Mouse (Mus musculus) testis, adult 2 months (tissue): ENCODE results near the gene Msh2. TPM values are rescaled to one million over a fixed set of nuclear protein-coding genes. Genes with fewer than 3 reads are reported as not detected.
A peak's percentile ranks its signal among the peaks of the same experiment; 100 is the strongest.

Experiments used
- H3K27ac ChIP-seq: fragments of 200-500 bp; 2 replicates; pipeline ENCODE4 v1.5.1; 2012; ENCODE audit warnings: low read depth, low read length; ENCODE audit not compliant: control insufficient read depth, insufficient read depth
- H3K27me3 ChIP-seq: fragments of 200-500 bp; 2 replicates; pipeline ENCODE4 v1.6.1; 2012; ENCODE audit warnings: mild to moderate bottlenecking, low read length, moderate library complexity; ENCODE audit not compliant: control insufficient read depth, insufficient read depth
- H3K36me3 ChIP-seq: fragments of 200-500 bp; 2 replicates; pipeline ENCODE4 v1.6.1; 2012; ENCODE audit warnings: mild to moderate bottlenecking, low read length; ENCODE audit not compliant: control insufficient read depth, insufficient read depth
- H3K4me1 ChIP-seq: fragments of 200-500 bp; 2 replicates; pipeline ENCODE4 v1.6.1; 2012; ENCODE audit warnings: low read length; ENCODE audit not compliant: control insufficient read depth, insufficient read depth
- H3K4me3 ChIP-seq: fragments of 200-500 bp; 2 replicates; pipeline ENCODE4 v1.5.1; 2012; ENCODE audit warnings: low read depth, mild to moderate bottlenecking, low read length, moderate library complexity, mixed read lengths; ENCODE audit not compliant: control insufficient read depth
- CTCF ChIP-seq: fragments of 200-500 bp; IDR thresholded peaks from 2 replicates; pipeline ENCODE4 v1.5.1; 2012; ENCODE audit warnings: low read depth, mild to moderate bottlenecking, inconsistent platforms, low read length, moderate library complexity; ENCODE audit not compliant: control insufficient read depth, insufficient read depth, insufficient replicate concordance
- POLR2A ChIP-seq: fragments of 200-500 bp; IDR thresholded peaks from 2 replicates; pipeline ENCODE4 v1.6.1; 2012; ENCODE audit warnings: low read depth, mild to moderate bottlenecking, inconsistent platforms, low read length, moderate library complexity; ENCODE audit not compliant: control insufficient read depth
- polyA plus RNA-seq: library from polyadenylated mRNA; depleted of rRNA; stranded (reverse); fragments of >200 nt; gene quantifications from 2 replicates; pipeline ENCODE4 v1.2.3, GENCODE M21; 2012

Msh2 gene
- polyA plus RNA-seq, 1 experiment, result 4.0 TPM

DNA sequence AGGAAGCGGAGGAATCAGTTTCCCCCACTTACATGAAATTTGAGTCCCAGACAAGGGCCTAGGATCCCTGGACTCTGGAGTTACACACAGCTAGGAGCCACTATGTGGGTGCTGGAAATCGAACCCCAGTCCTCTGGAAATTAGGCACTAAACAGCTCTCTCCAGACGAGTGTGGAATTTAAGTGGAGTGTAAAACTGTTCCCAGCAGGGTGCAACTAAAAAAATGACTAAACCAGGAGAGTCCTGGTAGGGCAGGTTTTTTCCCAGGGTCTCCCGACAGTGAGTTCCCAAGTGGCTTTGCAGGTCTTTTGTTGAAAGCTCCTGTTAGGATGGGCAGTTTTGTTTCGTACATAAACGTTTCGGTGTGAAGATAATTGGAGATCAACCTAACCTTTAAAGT, 52.6 kb downstream of the Msh2 start:
- Histone ChIP-seq H3K36me3 (no peaks in the 10 kb centered on the region), H3K27me3 (no peaks in the 10 kb centered on the region), H3K4me3 (no peak overlapping the region), H3K27ac (no peak overlapping the region), H3K4me1 (no peaks in the 10 kb centered on the region)
- TF ChIP-seq CTCF (no peak), POLR2A (no peak)

- Histone ChIP-seq H3K27me3 (no peaks in the 10 kb centered on the region), H3K27ac (no peak overlapping the region), H3K36me3 (no peaks in the 10 kb centered on the region), H3K4me3 (no peak overlapping the region), H3K4me1 (no peaks in the 10 kb centered on the region)
- TF ChIP-seq CTCF, result no peak
- no peak for TF ChIP-seq POLR2A
Observed at GRCm38 (mm10) chr17:87726489-87727356, 54.6 kb downstream of the Msh2 start.

GRCm38 (mm10) chr17:87731962-87732361, 59.8 kb downstream of the Msh2 start:
- Histone ChIP-seq H3K27ac (no peak overlapping the region), H3K4me3 (no peak overlapping the region), H3K4me1 (no peaks in the 10 kb centered on the region), H3K27me3 (no peaks in the 10 kb centered on the region), H3K36me3 (no peaks in the 10 kb centered on the region)
- no peak for TF ChIP-seq POLR2A
- no peak for TF ChIP-seq CTCF

- no peaks in the 10 kb centered on the region for H3K4me1 ChIP-seq
- no peak overlapping the region for H3K4me3 ChIP-seq
Observed at GRCm38 (mm10) chr17:87734471-87734870, 62.3 kb downstream of the Msh2 start.

DNA sequence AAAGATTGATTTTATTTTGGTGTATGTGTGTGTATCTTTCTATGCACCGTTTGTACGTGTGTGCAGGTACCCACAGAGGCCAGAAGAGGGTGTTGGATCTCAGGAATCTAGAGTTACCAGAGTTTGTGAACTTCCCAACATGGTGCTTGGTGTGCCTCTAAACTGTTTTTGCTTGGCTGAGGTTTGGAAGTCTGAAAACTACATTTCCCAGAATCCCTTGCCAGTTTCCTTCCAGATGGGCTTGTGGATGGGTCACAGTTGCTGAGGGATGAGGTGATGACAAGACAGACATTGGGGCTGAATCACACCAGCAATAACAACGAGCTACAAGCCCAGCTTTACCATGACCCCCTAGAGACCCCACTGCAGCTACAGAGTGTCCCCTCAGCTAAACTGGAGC, 65.0 kb downstream of the Msh2 start:
- Histone ChIP-seq H3K27me3 (no peaks in the 10 kb centered on the region), H3K36me3 (no peaks in the 10 kb centered on the region), H3K4me1 (no peaks in the 10 kb centered on the region), H3K4me3 (no peak overlapping the region), H3K27ac (no peak overlapping the region)
- TF ChIP-seq CTCF (no peak), POLR2A (no peak)

More at GRCm38 (mm10) chr17:87734471-87734870, 62.3 kb downstream of the Msh2 start:
- no peak overlapping the region for H3K27ac ChIP-seq
- no peaks in the 10 kb centered on the region for H3K36me3 ChIP-seq
- TF ChIP-seq CTCF (no peak), POLR2A (no peak)
- no peaks in the 10 kb centered on the region for H3K27me3 ChIP-seq

DNA sequence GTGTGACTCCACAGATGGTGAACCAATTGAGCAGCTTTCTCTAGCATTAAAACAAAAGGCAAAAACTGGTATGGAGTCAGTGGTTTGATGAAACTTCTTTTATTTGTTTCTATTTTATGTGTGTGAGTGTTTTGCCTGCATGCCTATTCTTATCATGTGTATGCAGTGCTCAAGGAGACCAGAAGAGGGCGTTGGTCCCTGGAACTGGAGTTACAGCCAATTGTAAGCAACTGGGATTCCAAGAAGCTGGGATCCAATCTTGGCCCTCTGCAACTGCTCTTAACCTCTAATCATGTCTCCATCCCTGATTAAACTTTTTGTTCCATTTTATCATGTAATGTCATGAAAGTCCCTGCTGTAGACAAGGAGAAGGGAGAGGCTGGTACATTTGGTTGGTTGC, 67.7 kb downstream of the Msh2 start:
- Histone ChIP-seq H3K36me3 (no peaks in the 10 kb centered on the region), H3K27ac (no peak overlapping the region), H3K4me1 (no peaks in the 10 kb centered on the region), H3K4me3 (no peak overlapping the region), H3K27me3 (no peaks in the 10 kb centered on the region)
- TF ChIP-seq POLR2A (no peak), CTCF (no peak)

DNA sequence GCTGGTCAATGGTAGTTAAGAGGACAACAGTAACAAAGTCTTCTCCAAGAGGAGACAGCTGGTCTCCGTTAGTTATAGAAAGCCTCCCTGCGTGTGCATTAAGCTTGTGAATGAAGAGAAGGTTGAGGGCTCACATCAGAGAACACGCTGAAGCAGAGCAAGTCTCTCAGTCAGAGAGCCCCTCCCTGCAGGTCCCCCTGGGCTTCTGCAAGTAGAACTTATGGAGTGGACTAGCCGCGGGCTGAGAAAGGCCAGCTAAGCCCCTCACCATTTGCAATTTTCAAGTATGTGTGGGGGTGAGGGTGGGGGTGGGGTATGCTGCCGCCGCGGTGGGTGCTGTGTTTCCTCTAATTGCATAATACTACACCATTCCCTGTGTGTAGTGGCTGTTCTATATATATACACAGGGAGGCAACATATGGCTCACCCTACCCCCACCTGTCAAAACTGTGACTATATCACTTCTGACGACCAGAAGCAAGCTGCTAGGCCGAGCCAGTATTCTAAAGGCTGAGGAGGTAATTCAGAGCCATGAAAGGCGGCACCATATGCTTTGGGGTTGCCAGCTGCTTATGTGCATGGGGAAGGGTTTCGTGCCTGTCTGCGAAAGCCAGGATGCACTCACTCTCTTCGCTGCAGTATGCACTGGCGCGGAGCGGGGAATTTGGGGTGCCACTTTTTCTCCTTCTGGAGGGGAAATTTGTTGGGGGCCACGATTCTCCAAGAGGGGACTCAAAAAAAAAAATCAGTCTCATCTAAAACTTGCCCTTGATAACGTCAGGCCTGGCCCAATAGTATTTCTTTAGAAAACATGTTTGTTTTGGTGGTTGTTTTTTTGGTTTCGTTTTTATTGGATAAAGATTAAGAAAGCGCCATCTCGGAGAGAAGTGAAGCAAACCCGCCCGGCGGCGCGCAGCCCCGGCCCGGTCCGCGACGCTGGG, 73.1 kb downstream of the Msh2 start:
- no peaks in the 10 kb centered on the region for H3K27me3 ChIP-seq
- peak overlapping the region; percentile 72 for H3K4me3 ChIP-seq
- no peaks in the 10 kb centered on the region for H3K36me3 ChIP-seq
- no peak overlapping the region for H3K27ac ChIP-seq
- H3K4me1 ChIP-seq, result peaks cover 15% of the 10 kb centered on the region
- no peak for TF ChIP-seq CTCF
- TF ChIP-seq POLR2A, result no peak
